Mouse (Mus musculus) G1E (cell line): ENCODE data around the gene Wdr93. TPM values are rescaled to one million over a fixed set of nuclear protein-coding genes. Genes with fewer than 3 reads are reported as not detected.

Experiments used
- ATAC-seq: 2 replicates; pipeline ENCODE4 v1.8.0; 2016; ENCODE audit warnings: mild to moderate bottlenecking; ENCODE audit not compliant: insufficient number of reproducible peaks, poor library complexity, low FRiP score, severe bottlenecking; ENCODE audit errors: extremely low read depth
- DNase-seq: peaks from one replicate; pipeline ENCODE4 v3.0.0; 2012; ENCODE audit warnings: low spot score
- H3K27me3 ChIP-seq: 2 replicates; pipeline ENCODE4 v1.6.1; 2012; ENCODE audit warnings: mild to moderate bottlenecking, low read length, inconsistent platforms; ENCODE audit not compliant: insufficient read depth
- H3K36me3 ChIP-seq: replicated peaks from 2 replicates; pipeline ENCODE3; 2012; ENCODE audit warnings: mild to moderate bottlenecking, inconsistent platforms
- H3K4me1 ChIP-seq: 2 replicates; pipeline ENCODE4 v1.6.1; 2012; ENCODE audit warnings: low read depth, low read length, inconsistent platforms, mixed read lengths; ENCODE audit not compliant: insufficient read depth
- H3K4me3 ChIP-seq: 2 replicates; pipeline ENCODE4 v1.5.1; 2012; ENCODE audit warnings: low read depth, mild to moderate bottlenecking, inconsistent platforms, low read length, moderate library complexity, mixed read lengths
- H3K9me3 ChIP-seq: replicated peaks from 2 replicates; pipeline ENCODE4 v1.6.1; 2012; ENCODE audit warnings: inconsistent platforms
- CTCF ChIP-seq: IDR thresholded peaks from 2 replicates; pipeline ENCODE4 v1.5.1; 2012; ENCODE audit warnings: low read depth, low read length, inconsistent platforms, mixed read lengths
- GATA1 ChIP-seq: IDR thresholded peaks from 2 replicates; pipeline ENCODE4 v1.6.1; 2012; ENCODE audit warnings: borderline replicate concordance, low read length, inconsistent platforms, mixed read lengths
- GATA2 ChIP-seq: IDR thresholded peaks from 2 replicates; pipeline ENCODE4 v1.6.1; 2012; ENCODE audit warnings: low read depth, low read length, inconsistent platforms, borderline replicate concordance
- POLR2AphosphoS5 ChIP-seq: IDR thresholded peaks from 2 replicates; pipeline ENCODE4 v1.6.1; 2012; ENCODE audit warnings: low read depth, low read length, inconsistent platforms; ENCODE audit not compliant: insufficient replicate concordance
- TAL1 ChIP-seq: conservative IDR thresholded peaks from 2 replicates; pipeline ENCODE4 v1.6.1; 2012; ENCODE audit warnings: low read depth, low read length, inconsistent platforms, mixed read lengths
- polyA plus RNA-seq: library from polyadenylated mRNA; stranded (reverse); fragments of >175 nt; gene quantifications from 2 replicates; pipeline ENCODE4 v1.2.3, GENCODE M21; 2012
- total RNA-seq, 2 experiments: library from RNA; stranded (forward) in 1 of 2; stranded (reverse) in 1 of 2; fragments of 200-1000 nt in 1 of 2; fragments of >200 nt in 1 of 2; fragmentation: Nextera tagmentation in 1 of 2; gene quantifications; 2 replicates each; pipeline ENCODE4 v1.2.3; 2014 to 2017

The Wdr93 gene
- total and polyA plus RNA-seq, 3 experiments = 0.17 to 2.1 (median 0.55) TPM

GRCm38 (mm10) chr7:79731438-79731837 is 11.5 kb upstream of the Wdr93 start:
- no peak overlapping the region for H3K4me3 ChIP-seq
- H3K27me3 ChIP-seq = peaks cover 27% of the 10 kb centered on the region
- H3K4me1 ChIP-seq = peaks cover 14% of the 10 kb centered on the region
- no peak for DNase-seq
- no peaks in the 10 kb centered on the region for H3K9me3 ChIP-seq
- H3K36me3 ChIP-seq = peaks cover 18% of the 10 kb centered on the region
- ATAC-seq = no peak
- TF ChIP-seq GATA2 = no peak
- TF ChIP-seq CTCF = no peak
- no peak for TF ChIP-seq GATA1
- TF ChIP-seq TAL1 = no peak
- no peak for TF ChIP-seq POLR2AphosphoS5

- peaks cover 26% of the 10 kb centered on the region for H3K27me3 ChIP-seq
- H3K9me3 ChIP-seq = no peaks in the 10 kb centered on the region
- DNase-seq (no peak), ATAC-seq (no peak)
- H3K4me1 ChIP-seq = peaks cover 10% of the 10 kb centered on the region
- H3K36me3 ChIP-seq = peaks cover 30% of the 10 kb centered on the region
- TF ChIP-seq POLR2AphosphoS5 (no peak), GATA1 (no peak), TAL1 (no peak), GATA2 (no peak), CTCF (no peak)
- no peak within 1 kb of the TSS for H3K4me3 ChIP-seq
Measured at GRCm38 (mm10) chr7:79732622-79733021, 10.3 kb upstream of the Wdr93 start, which contains the start of gene Plin1. Gene Plin1 (minus strand): TSS chr7:79732903.

- H3K36me3 ChIP-seq = peaks cover 49% of the 10 kb centered on the region
- no peak overlapping the region for H3K4me3 ChIP-seq
- TF ChIP-seq POLR2AphosphoS5 (no peak), GATA1 (no peak), TAL1 (no peak), GATA2 (no peak), CTCF (no peak)
- no peaks in the 10 kb centered on the region for H3K9me3 ChIP-seq
- no peak for ATAC-seq
- no peak for DNase-seq
- peaks cover 2% of the 10 kb centered on the region; the same call in 1 of the 2 replicates for H3K4me1 ChIP-seq
- H3K27me3 ChIP-seq = peaks cover 25% of the 10 kb centered on the region
Measured at GRCm38 (mm10) chr7:79734563-79734962, 8.4 kb upstream of the Wdr93 start.

- DNase-seq (no peak), ATAC-seq (no peak)
- H3K27me3 ChIP-seq = peaks cover 11% of the 10 kb centered on the region
- H3K4me3 ChIP-seq = no peak overlapping the region
- H3K9me3 ChIP-seq = no peaks in the 10 kb centered on the region
- peaks cover 2% of the 10 kb centered on the region; the same call in 1 of the 2 replicates for H3K4me1 ChIP-seq
- peaks cover 61% of the 10 kb centered on the region for H3K36me3 ChIP-seq
- TF ChIP-seq GATA2 (no peak), POLR2AphosphoS5 (no peak), CTCF (no peak), GATA1 (no peak), TAL1 (no peak)
Measured at GRCm38 (mm10) chr7:79736511-79736910, 6.5 kb upstream of the Wdr93 start.

GRCm38 (mm10) chr7:79738913-79739312 is 4.0 kb upstream of the Wdr93 start:
- TF ChIP-seq GATA2 (no peak), TAL1 (no peak), GATA1 (no peak), POLR2AphosphoS5 (no peak), CTCF (no peak)
- Histone ChIP-seq H3K36me3 (peaks cover 61% of the 10 kb centered on the region), H3K9me3 (no peaks in the 10 kb centered on the region), H3K4me3 (no peak overlapping the region), H3K4me1 (peaks cover 20% of the 10 kb centered on the region), H3K27me3 (0 out of 2 replicates have a peak, but pooled peaks cover 2% of the 10 kb centered on the region)
- ATAC-seq (no peak), DNase-seq (no peak)

GRCm38 (mm10) chr7:79740279-79740678 is 2.7 kb upstream of the Wdr93 start:
- no peaks in the 10 kb centered on the region for H3K27me3 ChIP-seq
- no peak overlapping the region for H3K4me3 ChIP-seq
- no peaks in the 10 kb centered on the region for H3K9me3 ChIP-seq
- TF ChIP-seq TAL1 (no peak), CTCF (no peak), GATA2 (no peak), GATA1 (no peak), POLR2AphosphoS5 (no peak)
- ATAC-seq (no peak), DNase-seq (no peak)
- peaks cover 24% of the 10 kb centered on the region for H3K4me1 ChIP-seq
- peaks cover 53% of the 10 kb centered on the region for H3K36me3 ChIP-seq

GRCm38 (mm10) chr7:79742277-79742658 is 695 bp upstream of the Wdr93 start:
- H3K4me1 ChIP-seq = peaks cover 24% of the 10 kb centered on the region
- no peak for TF ChIP-seq GATA1
- no peak for TF ChIP-seq CTCF
- no peak for TF ChIP-seq POLR2AphosphoS5
- no peak for TF ChIP-seq TAL1
- TF ChIP-seq GATA2 = no peak
- ATAC-seq (no peak), DNase-seq (no peak)
- no peaks in the 10 kb centered on the region for H3K9me3 ChIP-seq
- peak overlapping the region; percentile 85 for H3K4me3 ChIP-seq
- no peaks in the 10 kb centered on the region for H3K27me3 ChIP-seq
- H3K36me3 ChIP-seq = peaks cover 35% of the 10 kb centered on the region
